Mouse (Mus musculus) effector memory CD4-positive, alpha-beta T cell, adult 5 months (primary cell): ENCODE measurements around the gene Klf12. TPM values are rescaled to one million over a fixed set of nuclear protein-coding genes. Genes with fewer than 3 reads are reported as not detected.

Source experiments
- polyA plus RNA-seq: library from polyadenylated mRNA; unstranded; fragments of 100-300 nt; shearing (Covaris generic); gene quantifications from one replicate; pipeline ENCODE4 v1.2.1, GENCODE M21; 2017

Gene Klf12
- polyA plus RNA-seq, result 1.5 TPM

DNA sequence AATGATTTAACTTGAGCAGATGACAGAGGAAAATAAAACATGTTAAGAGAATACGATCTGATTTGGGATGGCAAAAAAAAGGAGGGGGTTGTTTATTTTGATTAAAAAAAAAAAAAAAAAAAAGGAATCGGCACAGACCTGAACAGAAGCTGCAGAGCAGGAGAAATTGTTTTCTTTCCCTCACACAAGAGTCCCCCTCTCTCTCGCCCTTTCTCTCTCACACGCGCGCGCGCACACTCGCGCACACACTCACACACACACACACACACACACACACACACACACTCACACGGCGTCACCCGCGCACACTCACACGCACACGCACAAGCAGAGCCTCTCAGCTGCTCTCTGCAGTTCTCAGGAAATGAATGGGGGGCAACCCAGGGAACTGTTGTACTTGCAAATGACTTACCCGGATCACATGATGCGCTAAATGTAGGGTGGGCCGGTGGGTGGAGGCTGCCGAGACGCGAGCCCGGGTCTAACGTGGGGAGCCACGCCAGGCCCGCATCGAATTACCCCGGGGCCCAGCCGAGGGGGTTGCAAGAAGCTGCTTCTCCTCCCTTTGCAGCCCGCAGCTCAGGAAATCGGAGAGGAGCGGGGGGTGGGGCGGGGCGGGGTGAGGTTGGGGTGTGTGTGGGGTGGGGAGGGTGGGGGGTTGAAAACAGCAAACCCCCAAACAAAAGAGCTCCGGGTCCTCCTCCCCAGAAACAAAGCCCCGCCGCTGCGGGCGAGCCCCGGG lies at the start of gene Klf12:
Gene Klf12 (minus strand): TSS at position 561 of the 742 bp plus-strand sequence.

